Mouse (Mus musculus) adrenal gland, postnatal 25 days (tissue): ENCODE results near the gene Opalin. TPM values are rescaled to one million over a fixed set of nuclear protein-coding genes. Genes with fewer than 3 reads are reported as not detected.

Experiments used
- DNase-seq: peaks from one replicate; pipeline ENCODE4 v3.0.0; 2021; ENCODE audit warnings: mixed read lengths
- total RNA-seq: library from RNA; stranded (reverse); gene quantifications from 2 replicates; pipeline ENCODE4 v1.2.3, GENCODE M21; 2021

Gene Opalin
- total RNA-seq, 1 experiment from 2014 or later, result not detected

DNA sequence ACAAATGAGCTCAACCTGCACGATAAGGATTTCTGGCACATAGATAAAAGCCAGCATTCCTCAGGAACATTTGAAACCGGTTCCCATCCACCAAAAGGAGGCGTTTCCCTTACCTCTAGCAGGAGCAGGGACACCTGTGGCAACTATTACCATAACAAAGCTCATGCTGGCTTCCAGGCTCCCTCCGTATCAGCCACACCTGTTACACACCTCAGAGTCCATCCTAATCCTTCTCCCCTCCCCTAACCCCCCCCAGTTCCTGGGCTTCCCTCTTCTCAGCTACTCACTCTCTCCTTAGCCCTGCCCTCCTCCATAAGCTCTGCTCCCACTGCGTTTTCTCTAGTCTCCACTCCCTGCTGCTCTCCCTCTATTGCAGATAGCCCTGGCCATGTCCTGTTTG is 63.3 kb downstream of the Opalin start:
- no peak for DNase-seq

Other genes starting within 250 kb of the Opalin start
- 8.1 and 8.8 TPM in 2 replicates for gene Ccnj, start 245.8 kb downstream of the Opalin start, total RNA-seq
- 13.2 and 15.7 TPM in 2 replicates for gene Zfp518a, start 182.4 kb downstream of the Opalin start, total RNA-seq
- 0.91 TPM in 1 of 2 replicates, not detected in the other for gene Blnk, start 82.6 kb downstream of the Opalin start, total RNA-seq
- not detected in 2 replicates for gene Dntt, start 47.8 kb downstream of the Opalin start, total RNA-seq
- gene Tll2, start 129.7 kb upstream of the Opalin start, total RNA-seq, result 0.15 TPM in 1 of 2 replicates, not detected in the other
- gene Tm9sf3, start 186.9 kb upstream of the Opalin start, total RNA-seq, result 169 and 186 TPM in 2 replicates